Mouse (Mus musculus) heart, adult 9 months (tissue): ENCODE results near the gene Sox6.
"Not testable (repeated sequence)": the region's sequence is repeated elsewhere in the genome, so short reads cannot be mapped to it uniquely, and the experiment has no call there.

Experiments used
- DNase-seq, 2 experiments: peaks; one replicate each; pipeline ENCODE4 v3.0.0; 2022; ENCODE audit warnings: low spot score in 2 of 2

The Sox6 gene

DNA sequence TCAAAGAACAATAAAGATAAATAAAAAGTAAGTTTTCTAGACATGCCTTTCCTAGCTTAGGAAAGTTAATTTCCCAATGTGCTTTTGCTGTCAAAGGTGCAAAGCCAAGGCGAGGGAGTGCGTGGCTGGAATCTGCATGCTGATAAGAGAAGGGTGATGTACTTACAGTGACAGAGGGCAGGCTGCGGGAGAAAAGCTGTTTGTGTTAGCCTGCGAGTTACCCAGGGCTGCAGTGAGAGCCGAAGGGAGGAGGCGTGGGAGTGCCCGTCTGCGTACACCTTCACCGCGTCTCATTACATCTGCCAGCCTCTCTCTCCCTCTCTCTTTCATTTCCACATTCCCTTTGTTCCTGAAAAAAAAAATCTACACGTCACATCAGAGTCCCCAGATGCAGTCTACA lies at the start of gene Sox6:
Gene Sox6, minus strand, starts transcription at position 286 of the 400 bp plus-strand sequence.
- no peak for DNase-seq

DNA sequence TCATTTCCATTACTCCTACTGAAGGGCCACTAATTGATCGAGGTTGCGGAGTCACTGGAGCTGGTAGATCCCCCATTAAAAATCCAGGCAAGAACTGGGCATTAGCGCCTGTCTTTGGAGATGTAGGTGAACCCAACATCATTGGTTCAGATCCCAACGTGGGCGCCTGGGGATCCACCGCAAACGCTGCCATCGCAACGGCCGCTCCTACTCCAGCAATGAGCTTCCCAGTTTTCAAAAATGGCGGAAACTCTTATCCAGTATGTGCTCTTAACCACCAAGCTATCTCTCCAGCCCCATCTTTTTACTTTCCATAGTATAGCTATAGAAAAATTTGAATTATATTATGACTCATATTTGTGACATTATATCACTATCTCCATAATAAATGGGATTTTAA lies 45.8 kb upstream of the Sox6 start, which contains the start of gene Gm4353:
Gene Gm4353, minus strand, starts transcription at position 270 of the 400 bp plus-strand sequence.
- DNase-seq, result not testable (repeated sequence)

GRCm38 (mm10) chr7:116060739-116061138 lies 22.1 kb upstream of the Sox6 start:
- DNase-seq, result no peak

GRCm38 (mm10) chr7:116040470-116041019 lies 1.9 kb upstream of the Sox6 start:
- no peak for DNase-seq

DNA sequence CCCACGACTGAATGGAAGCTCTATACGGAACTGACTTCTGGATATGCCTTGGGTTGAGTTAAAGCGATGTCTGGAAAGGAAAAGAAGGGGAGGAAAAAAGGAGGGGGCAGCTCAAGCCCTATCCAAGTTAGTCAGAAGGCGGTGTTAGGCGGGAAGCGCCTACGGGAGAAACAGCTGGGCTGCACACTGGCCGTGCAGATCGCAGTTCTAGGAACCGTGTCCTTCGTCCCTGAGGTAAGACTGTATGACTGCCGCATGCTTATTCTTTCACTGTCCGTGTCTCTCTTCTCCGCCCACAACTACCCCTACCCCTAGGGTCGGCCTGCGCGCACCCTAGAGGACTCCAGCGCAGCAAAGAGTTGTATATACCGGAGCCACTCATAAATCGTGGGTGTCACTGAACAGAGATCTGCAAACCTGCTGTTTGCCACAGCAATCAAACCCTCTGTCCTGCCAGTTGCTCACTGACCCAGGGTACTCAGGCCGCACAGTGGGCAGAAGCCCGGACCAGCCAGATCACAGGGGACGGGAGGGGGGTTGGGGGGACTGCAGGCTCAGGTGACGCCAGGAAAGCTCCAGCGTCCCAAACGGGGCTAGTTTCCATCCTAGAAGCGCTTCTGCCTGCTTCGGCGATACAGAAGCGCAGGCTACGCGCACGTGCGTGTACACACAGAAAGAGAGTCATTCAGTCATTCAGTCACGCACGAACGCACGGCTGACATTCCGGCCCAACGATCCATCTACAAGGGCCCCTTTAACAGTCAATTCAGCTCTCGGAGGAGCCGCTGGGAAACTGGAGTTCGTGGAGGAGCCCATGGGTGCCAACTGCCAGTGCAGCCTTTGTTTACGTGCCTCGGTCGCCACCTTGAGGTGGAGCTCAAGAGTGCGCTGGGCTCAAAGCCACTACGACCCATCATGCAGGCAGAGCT lies 1.2 kb upstream of the Sox6 start:
- DNase-seq, result peak; percentile 76 to 84

- DNase-seq, result no peak
Measured at GRCm38 (mm10) chr7:116039196-116039537, 571 bp upstream of the Sox6 start, which contains the start of gene 1110004F10Rik. Gene 1110004F10Rik (plus strand): TSS chr7:116039397.

- no peak for DNase-seq
Measured at GRCm38 (mm10) chr7:116038024-116038423, 572 bp downstream of the Sox6 start.

DNA sequence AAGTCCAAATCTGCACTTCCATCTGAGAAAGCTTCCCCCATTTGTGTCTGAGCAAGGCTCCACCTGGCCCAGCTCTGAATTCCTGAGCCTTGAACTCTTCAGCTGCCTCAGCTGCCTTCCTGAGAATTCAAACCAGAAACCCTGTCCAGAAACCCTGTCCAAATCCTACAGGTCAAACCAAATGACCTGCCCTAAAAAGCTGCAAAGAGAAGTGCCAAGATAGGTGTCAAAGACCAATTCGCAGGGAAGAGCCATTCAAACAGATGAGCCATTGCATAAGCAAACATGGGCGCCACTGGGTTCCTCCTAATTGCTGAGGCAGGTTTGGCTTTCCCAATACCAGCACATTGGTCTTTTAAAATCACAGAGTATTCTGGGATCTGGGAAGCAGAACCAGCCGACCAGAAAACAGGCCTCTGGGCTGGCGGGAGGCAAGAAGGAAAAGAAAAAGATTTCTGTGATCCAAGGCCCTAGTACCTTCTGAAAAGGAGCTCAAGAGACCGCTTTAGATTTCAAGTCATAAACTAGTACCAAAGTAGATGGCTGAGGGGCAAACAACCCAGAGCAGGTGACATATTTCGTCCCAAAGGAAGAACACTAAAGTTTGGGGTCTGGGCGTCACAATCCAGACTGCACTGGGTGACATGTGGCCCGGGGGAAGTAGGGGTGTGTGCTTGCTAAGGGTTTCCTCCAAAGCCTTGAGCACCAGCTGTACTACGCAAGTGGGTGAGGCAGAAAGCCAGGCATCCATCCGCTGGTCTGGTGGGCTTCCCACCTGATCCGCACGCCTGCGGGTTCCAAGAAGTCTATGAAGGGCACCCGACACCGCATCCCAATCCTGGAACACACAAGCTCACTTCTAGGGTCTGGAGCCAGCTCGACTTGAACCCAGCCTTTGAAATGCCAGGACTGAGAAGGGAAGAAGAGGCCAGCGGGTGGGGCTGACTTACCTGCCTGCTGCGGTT lies 1.7 kb downstream of the Sox6 start:
- no peak for DNase-seq

DNA sequence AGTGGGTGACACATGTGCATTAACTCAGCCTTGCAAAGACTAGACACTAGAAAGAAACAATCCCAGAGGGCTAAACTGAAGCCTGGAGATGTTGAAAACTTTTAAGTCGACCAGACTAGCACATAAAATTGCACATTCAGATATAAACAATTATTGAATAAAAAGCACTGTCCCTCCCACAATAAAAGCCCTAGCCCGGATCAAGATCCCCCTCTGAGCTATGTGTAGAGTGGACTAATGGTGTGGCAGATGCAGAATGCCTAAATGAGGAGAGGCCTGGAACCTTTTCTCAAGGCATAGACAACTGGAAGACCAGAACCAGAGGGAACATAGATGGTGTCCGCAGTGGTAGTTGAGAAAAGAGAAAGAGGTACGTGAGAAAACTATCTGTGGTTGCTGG lies 3.1 kb downstream of the Sox6 start:
- no peak for DNase-seq

DNA sequence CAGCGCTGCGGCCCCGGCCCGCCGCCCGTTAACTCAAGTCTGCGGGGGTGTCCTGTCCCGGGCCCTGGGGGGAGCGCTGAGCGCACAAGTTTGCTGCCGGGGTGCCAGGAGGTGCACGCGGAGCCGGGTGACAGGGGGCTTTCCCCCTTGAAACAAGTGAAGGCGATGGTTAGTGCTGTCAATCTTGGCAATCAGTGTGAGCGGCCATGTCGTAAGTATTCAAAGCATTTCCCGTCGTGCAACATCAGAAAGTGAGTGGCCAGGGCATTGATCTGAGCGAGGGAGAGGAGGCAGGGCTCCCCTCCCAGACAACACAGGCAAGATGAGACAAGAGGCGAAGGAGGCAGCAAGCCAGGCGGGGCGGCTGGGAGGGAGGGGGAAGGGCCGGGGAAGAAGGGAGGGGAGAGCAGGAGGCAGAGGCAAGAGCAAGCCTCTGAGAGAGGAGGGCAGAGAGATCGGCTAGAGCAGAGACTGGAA lies 4.3 kb downstream of the Sox6 start:
- peak; percentile 52 to 56 for DNase-seq

- DNase-seq, result peak; percentile 63 to 69
Measured at GRCm38 (mm10) chr7:116033371-116034241, 5.0 kb downstream of the Sox6 start.

- peak; percentile 60 to 82 for DNase-seq
Measured at GRCm38 (mm10) chr7:116032596-116033307, 5.8 kb downstream of the Sox6 start.

GRCm38 (mm10) chr7:116031718-116032595 lies 6.6 kb downstream of the Sox6 start:
- peak; percentile 46 to 61 for DNase-seq

DNA sequence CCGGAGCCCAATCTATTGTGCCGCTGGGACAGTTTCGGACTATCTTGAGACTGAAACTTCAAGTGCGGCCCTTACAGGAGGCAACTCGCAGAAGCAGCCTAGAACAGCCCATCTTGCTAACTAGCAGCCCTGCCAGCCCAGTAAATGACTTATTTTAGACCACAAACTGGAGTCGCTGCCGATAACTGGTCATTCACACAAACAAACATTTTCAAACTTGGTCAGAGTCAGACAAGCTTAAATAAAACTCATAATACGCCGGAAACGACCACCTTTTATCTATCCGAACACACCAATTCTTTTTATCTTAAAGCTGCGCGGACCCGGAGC lies 7.2 kb downstream of the Sox6 start:
- no peak for DNase-seq

DNA sequence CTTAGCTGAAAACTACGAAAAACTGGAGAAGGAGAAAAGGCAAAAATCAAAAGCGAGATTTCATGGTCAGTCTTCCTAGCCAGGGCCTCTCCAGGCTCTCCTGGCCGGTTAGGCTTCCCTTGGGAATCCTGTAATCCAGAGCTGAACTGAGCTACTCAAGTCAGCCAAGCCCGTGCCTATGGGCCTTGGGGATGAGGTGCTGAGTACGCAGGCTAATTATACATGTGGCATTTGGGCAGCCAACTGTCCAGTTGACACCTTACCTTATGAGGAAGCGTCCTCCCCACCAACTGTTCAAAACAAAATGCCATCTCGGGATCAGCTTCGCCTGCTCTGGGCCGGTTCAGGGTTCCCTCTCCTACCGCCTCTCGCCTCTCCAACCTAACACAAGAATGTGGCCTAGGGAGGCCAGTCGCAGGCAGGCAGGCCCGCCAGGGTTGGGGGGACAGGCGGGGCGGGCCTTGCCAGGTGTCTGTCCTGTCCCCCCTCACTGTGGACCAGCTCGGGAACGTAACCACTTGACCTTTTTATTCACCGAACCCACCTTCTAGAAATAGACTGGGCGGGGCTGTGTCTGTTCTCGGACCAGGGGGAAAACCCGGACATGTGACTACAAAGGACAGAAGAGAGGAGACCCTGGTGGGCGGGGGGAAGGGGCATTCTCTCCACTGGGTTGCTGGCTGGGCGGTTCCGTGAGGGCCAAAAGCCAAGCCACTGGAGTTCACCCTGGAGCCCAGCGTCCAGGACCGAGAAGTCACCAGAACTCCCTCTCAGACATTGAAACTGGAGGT lies 7.8 kb downstream of the Sox6 start:
- peak; percentile 81 to 82 for DNase-seq

GRCm38 (mm10) chr7:116029991-116030390 lies 8.6 kb downstream of the Sox6 start:
- DNase-seq, result no peak

GRCm38 (mm10) chr7:116002726-116003125 lies 35.9 kb downstream of the Sox6 start:
- peak; percentile 16 to 26 for DNase-seq

DNA sequence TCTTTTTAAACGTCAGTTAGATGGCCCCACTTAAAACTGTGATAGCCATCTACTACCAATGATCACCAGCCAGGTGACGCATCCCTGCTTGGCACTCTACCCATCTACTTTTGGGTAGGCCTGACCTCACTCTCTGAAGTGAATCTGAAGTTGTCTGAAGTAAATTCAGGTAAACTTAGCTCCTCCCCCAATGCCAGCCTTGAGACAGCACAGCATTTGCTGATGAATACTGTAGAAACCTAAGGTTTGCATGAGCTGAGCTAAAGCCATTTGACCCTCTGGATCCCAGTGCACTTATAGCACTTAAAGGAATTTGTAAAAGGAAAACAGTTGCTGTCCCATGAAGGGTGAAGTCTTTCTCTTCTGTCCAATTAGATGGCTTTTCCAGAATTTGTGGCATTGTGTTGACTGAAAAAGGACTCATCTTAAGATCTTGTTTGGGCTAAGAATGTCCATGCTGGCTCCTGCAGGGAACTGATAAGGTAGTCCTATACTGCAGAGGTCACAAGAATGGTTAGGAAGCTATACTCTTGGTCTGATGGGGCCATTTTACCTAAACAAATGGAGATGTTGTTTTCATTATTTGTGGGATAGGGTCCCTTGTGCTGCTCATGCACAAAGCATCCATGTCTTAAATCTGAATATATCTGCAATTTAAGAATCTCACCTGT lies 50.4 kb downstream of the Sox6 start:
- DNase-seq, result no peak
